Mouse (Mus musculus) embryonic facial prominence, embryonic 15.5 days (tissue): ENCODE data around the gene Rpl22. TPM values are rescaled to one million over a fixed set of nuclear protein-coding genes. Genes with fewer than 3 reads are reported as not detected.

Experiments used
- ATAC-seq: fragments of 200-750 bp; cut with Nextera tagmentation; 2 replicates; pipeline ENCODE4 v1.8.0; 2017; ENCODE audit warnings: low read depth, moderate TSS enrichment; ENCODE audit not compliant: insufficient number of reproducible peaks, low FRiP score, low TSS enrichment
- H3K27ac ChIP-seq: fragments of 300-500 bp; sonication (generic); replicated peaks from 2 replicates; pipeline ENCODE4 v1.5.1; 2015; ENCODE audit warnings: mild to moderate bottlenecking, inconsistent platforms
- H3K27me3 ChIP-seq: fragments of 300-500 bp; sonication (generic); 2 replicates; pipeline ENCODE4 v1.6.1; 2015; ENCODE audit warnings: inconsistent platforms
- H3K36me3 ChIP-seq: fragments of 300-500 bp; sonication (generic); 2 replicates; pipeline ENCODE4 v1.6.1; 2015; ENCODE audit warnings: mild to moderate bottlenecking, inconsistent platforms
- H3K4me1 ChIP-seq: fragments of 300-500 bp; sonication (generic); 2 replicates; pipeline ENCODE4 v1.6.1; 2015; ENCODE audit warnings: inconsistent platforms
- H3K4me2 ChIP-seq: fragments of 300-500 bp; sonication (generic); replicated peaks from 2 replicates; pipeline ENCODE4 v1.6.1; 2015; ENCODE audit warnings: mild to moderate bottlenecking, inconsistent platforms
- H3K4me3 ChIP-seq: fragments of 300-500 bp; sonication (generic); replicated peaks from 2 replicates; pipeline ENCODE4 v1.5.1; 2015; ENCODE audit warnings: mild to moderate bottlenecking, inconsistent platforms
- H3K9ac ChIP-seq: fragments of 300-500 bp; sonication (generic); 2 replicates; pipeline ENCODE4 v1.6.1; 2015; ENCODE audit warnings: inconsistent platforms
- H3K9me3 ChIP-seq: fragments of 300-500 bp; sonication (generic); replicated peaks from 2 replicates; pipeline ENCODE4 v1.6.1; 2016; ENCODE audit warnings: inconsistent platforms
- WGBS: fragments of 180-500 bp; shearing (Covaris S2); methylation state at CpG from one replicate; pipeline ENCODE4 v1.1.7; 2015; 5-methylcytosine and 5-hydroxymethylcytosine counted together
- polyA plus RNA-seq: library from polyadenylated mRNA; unstranded; fragments of >200 nt; fragmentation: Nextera tagmentation; extraction: Ambion mirVana; gene quantifications from 2 replicates; pipeline ENCODE4 v1.2.1, GENCODE M21; 2015

Gene Rpl22
- polyA plus RNA-seq, 1 experiment from 2014 or later: 342 TPM

- no peak for ATAC-seq
- peaks cover 35% of the 10 kb centered on the region for H3K4me1 ChIP-seq
- H3K36me3 ChIP-seq: no peaks in the 10 kb centered on the region
- H3K4me3 ChIP-seq: no peak overlapping the region
- H3K27ac ChIP-seq: no peak overlapping the region
- H3K9ac ChIP-seq: no peak overlapping the region
- H3K27me3 ChIP-seq: peaks cover 91% of the 10 kb centered on the region
- WGBS: 12% methylated on average over 19 of the region's 19 CpGs
- H3K4me2 ChIP-seq: no peak overlapping the region
- no peaks in the 10 kb centered on the region for H3K9me3 ChIP-seq
These were observed 38.0 kb upstream of the Rpl22 start for GRCm38 (mm10) chr4:152287317-152288120.

- no peaks in the 10 kb centered on the region for H3K36me3 ChIP-seq
- whole genome bisulfite sequencing: 38% methylated on average over 18 of the region's 18 CpGs
These were observed 37.1 kb upstream of the Rpl22 start for GRCm38 (mm10) chr4:152288398-152288945.

DNA sequence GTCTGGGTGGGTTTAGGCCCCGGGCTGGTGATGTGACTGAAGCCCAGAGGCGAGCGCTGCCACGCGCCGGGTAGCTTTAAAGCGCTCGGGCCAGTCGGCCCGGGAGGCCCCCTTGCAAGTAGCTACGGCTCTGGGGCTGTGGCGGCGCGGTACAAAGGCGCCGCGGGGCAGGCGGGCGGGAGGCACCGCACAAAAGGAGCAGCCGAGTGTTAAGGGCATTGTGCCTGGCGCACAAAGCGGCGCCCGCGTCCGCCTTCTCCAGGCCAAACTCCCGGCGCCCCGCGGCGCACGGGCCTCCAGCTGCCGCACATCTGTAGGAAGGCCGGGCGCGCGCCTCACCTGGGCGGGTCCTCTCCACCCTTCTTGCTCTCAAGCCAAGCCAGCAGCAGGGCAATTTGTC, 35.2 kb upstream of the Rpl22 start:
- Histone ChIP-seq H3K9ac (no peak overlapping the region), H3K4me1 (peaks cover 24% of the 10 kb centered on the region), H3K9me3 (no peaks in the 10 kb centered on the region), H3K4me3 (peak overlapping the region; percentile 25), H3K27ac (no peak overlapping the region), H3K4me2 (peak overlapping the region; percentile 44), H3K27me3 (peaks cover 90% of the 10 kb centered on the region), H3K36me3 (no peaks in the 10 kb centered on the region)
- ATAC-seq: no peak
- WGBS: under 1% methylated on average over 38 of the region's 39 CpGs

More at GRCm38 (mm10) chr4:152288398-152288945, 37.1 kb upstream of the Rpl22 start:
- no peak for ATAC-seq
- Histone ChIP-seq H3K4me1 (peaks cover 26% of the 10 kb centered on the region), H3K9ac (no peak overlapping the region), H3K4me3 (no peak overlapping the region), H3K9me3 (no peaks in the 10 kb centered on the region), H3K4me2 (no peak overlapping the region), H3K27me3 (peaks cover 92% of the 10 kb centered on the region), H3K27ac (no peak overlapping the region)

GRCm38 (mm10) chr4:152290991-152291390, 34.6 kb upstream of the Rpl22 start:
- H3K27me3 ChIP-seq: peaks cover 90% of the 10 kb centered on the region
- H3K36me3 ChIP-seq: no peaks in the 10 kb centered on the region
- H3K9ac ChIP-seq: no peak overlapping the region
- H3K9me3 ChIP-seq: no peaks in the 10 kb centered on the region
- no peak overlapping the region for H3K27ac ChIP-seq
- ATAC-seq: no peak
- WGBS: 12% methylated on average over 11 of the region's 11 CpGs
- peak overlapping the region; percentile 25; the same call in 1 of the 2 replicates for H3K4me3 ChIP-seq
- peaks cover 28% of the 10 kb centered on the region for H3K4me1 ChIP-seq
- peak overlapping the region; percentile 44 for H3K4me2 ChIP-seq

- Histone ChIP-seq H3K27ac (no peak within 1 kb of the TSS), H3K9ac (no peak within 1 kb of the TSS), H3K36me3 (no peaks in the 10 kb centered on the region), H3K27me3 (peaks cover 84% of the 10 kb centered on the region), H3K9me3 (no peaks in the 10 kb centered on the region), H3K4me3 (peak within 1 kb of the TSS; percentile 25), H3K4me2 (peak within 1 kb of the TSS; percentile 44), H3K4me1 (peaks cover 25% of the 10 kb centered on the region)
- WGBS: 22% methylated on average over 6 of the region's 6 CpGs
- ATAC-seq: no peak
These were observed 34.0 kb upstream of the Rpl22 start, which contains the start of gene Hes3 for GRCm38 (mm10) chr4:152291562-152291961. Hes3 (minus strand) TSS chr4:152291662.

- no peak for ATAC-seq
- H3K27me3 ChIP-seq: peaks cover 78% of the 10 kb centered on the region
- H3K9me3 ChIP-seq: no peaks in the 10 kb centered on the region
- 27% methylated on average over 12 of the region's 12 CpGs for WGBS
- no peak overlapping the region for H3K4me3 ChIP-seq
- no peak overlapping the region for H3K27ac ChIP-seq
- H3K4me1 ChIP-seq: peaks cover 23% of the 10 kb centered on the region
- H3K36me3 ChIP-seq: no peaks in the 10 kb centered on the region
- no peak overlapping the region for H3K4me2 ChIP-seq
- H3K9ac ChIP-seq: no peak overlapping the region
These were observed 33.3 kb upstream of the Rpl22 start for GRCm38 (mm10) chr4:152292102-152292765.

- Histone ChIP-seq H3K36me3 (0 out of 2 replicates have a peak, but pooled peaks cover under 1% of the 10 kb centered on the region), H3K9ac (no peak overlapping the region), H3K27ac (no peak overlapping the region), H3K9me3 (no peaks in the 10 kb centered on the region), H3K27me3 (peaks cover 62% of the 10 kb centered on the region), H3K4me1 (peaks cover 39% of the 10 kb centered on the region), H3K4me3 (no peak overlapping the region), H3K4me2 (no peak overlapping the region)
- no peak for ATAC-seq
- WGBS: 43% methylated on average over 10 of the region's 10 CpGs
These were observed 31.2 kb upstream of the Rpl22 start for GRCm38 (mm10) chr4:152294188-152294929.

DNA sequence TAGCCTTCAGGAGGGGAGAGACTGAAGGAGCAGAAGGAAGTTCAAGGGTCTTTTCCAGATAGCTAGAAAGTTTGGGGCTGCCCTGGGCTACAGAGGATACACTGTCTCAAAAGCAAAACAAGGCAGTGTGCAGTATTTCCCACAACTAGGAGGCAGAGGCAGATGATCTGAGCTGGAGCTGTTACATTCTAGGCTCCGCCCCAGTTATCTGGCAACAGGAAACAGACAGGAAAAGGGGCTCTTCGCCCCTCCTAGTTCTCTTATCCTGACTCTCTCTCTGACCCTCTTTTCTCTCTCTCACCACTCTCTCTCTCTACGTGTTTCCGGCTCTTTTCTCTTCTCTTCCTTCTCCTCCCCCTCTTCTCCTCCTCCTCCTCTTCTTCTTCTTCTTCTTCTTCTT, 29.6 kb upstream of the Rpl22 start:
- H3K27ac ChIP-seq: 0 out of 2 replicates have a peak overlapping the region, but pooled peaks have one; percentile 22
- 23% methylated on average over 4 of the region's 4 CpGs for WGBS

DNA sequence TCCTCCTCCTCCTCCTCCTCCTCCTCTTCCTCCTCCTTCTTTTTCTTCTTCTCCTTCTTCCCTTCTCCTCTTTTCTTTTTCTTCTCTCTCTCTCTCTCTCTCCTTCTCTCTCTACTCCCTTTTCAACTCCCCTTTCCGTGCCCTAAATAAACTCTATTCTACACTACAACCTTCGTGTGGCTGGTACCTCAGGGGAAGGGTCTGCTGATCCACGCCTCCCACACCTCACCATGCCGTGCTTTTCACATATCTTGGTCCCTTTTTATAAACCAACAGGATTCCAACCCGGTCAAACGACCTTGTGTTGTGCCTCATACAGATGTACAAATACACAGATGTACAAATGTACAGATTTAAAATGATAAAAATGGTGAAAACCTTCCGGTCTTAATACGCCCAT, 29.2 kb upstream of the Rpl22 start:
- Histone ChIP-seq H3K27ac (peak overlapping the region; percentile 81; the same call in 1 of the 2 replicates), H3K9me3 (no peaks in the 10 kb centered on the region), H3K36me3 (peaks cover 19% of the 10 kb centered on the region), H3K9ac (peak overlapping the region; percentile 59; the same call in 1 of the 2 replicates), H3K4me1 (peaks cover 27% of the 10 kb centered on the region), H3K4me3 (peak overlapping the region; percentile 97), H3K27me3 (peaks cover 43% of the 10 kb centered on the region), H3K4me2 (peak overlapping the region; percentile 93)
- no peak for ATAC-seq
- 11% methylated on average over 8 of the region's 8 CpGs for WGBS

More for the DNA sequence above, 29.6 kb upstream of the Rpl22 start:
- peaks cover 29% of the 10 kb centered on the region for H3K4me1 ChIP-seq
- H3K27me3 ChIP-seq: peaks cover 48% of the 10 kb centered on the region
- no peak overlapping the region for H3K9ac ChIP-seq
- ATAC-seq: no peak
- no peak overlapping the region for H3K4me3 ChIP-seq
- peaks cover 16% of the 10 kb centered on the region for H3K36me3 ChIP-seq
- no peaks in the 10 kb centered on the region for H3K9me3 ChIP-seq
- H3K4me2 ChIP-seq: no peak overlapping the region

DNA sequence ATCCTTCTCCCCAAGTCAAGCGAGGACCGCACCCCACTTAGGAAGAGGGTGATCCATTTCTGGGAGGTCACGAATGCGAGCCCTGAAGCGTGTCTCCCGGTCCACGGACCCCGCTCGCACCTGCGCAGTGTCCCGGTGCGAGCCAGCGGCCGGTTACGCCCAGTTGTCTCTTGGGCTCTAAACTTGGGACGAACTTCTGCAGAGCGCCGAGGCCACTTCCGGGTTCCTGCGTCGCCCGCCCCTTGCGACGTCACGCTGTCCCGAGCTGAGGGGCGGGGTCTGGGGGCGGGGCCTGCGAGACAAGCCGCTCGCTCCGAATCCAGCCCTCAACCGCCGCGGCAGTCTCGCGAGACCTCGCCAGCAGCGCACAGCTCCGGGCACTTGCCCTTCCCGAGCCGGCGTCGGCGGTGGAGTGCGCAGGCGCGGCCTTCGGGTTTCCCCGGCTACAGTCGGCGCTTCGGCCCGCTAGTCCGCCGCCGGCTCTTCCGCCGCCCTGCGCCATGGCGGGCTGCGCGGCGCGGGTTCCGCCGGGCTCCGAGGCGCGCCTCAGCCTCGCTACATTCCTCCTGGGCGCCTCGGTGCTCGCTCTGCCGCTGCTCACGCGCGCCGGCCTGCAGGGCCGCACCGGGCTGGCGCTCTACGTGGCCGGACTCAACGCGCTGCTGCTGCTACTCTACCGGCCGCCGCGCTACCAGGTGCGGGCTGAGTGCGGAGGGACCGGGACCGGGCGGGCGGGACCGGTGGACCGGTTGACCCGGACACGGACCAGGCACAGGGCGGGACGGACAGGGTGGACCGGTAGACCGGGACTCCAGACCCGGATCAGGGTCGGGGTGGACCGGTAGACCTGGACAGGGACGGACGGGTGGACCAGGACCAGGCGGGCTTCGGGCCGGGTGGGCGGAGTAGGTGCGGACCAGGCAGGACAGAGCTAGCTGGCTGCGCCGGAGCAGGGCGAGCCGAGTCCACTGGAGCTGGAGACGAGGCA, 28.4 kb upstream of the Rpl22 start, which contains the start of gene Icmt:
Icmt (plus strand) TSS at position 354 of the 988 bp plus-strand sequence.
- Histone ChIP-seq H3K36me3 (peaks cover 26% of the 10 kb centered on the region), H3K9me3 (no peaks in the 10 kb centered on the region), H3K9ac (peak within 1 kb of the TSS; percentile 97), H3K4me3 (peak within 1 kb of the TSS; percentile 97), H3K4me1 (peaks cover 27% of the 10 kb centered on the region), H3K4me2 (peak within 1 kb of the TSS; percentile 93), H3K27me3 (peaks cover 35% of the 10 kb centered on the region), H3K27ac (peak within 1 kb of the TSS; percentile 81)
- peak; percentile 96 for ATAC-seq
- under 1% methylated on average over 119 of the region's 119 CpGs for WGBS
